Mouse (Mus musculus): ENCODE measurements around the gene Nol10. TPM values are rescaled to one million over a fixed set of nuclear protein-coding genes. Genes with fewer than 3 reads are reported as not detected.
"Not testable (repeated sequence)": the region's sequence is repeated elsewhere in the genome, so short reads cannot be mapped to it uniquely, and the experiment has no call there.

The Nol10 gene
- total and polyA plus RNA-seq, 3 experiments = 4.2 to 17.7 (median 16.9) TPM

DNA sequence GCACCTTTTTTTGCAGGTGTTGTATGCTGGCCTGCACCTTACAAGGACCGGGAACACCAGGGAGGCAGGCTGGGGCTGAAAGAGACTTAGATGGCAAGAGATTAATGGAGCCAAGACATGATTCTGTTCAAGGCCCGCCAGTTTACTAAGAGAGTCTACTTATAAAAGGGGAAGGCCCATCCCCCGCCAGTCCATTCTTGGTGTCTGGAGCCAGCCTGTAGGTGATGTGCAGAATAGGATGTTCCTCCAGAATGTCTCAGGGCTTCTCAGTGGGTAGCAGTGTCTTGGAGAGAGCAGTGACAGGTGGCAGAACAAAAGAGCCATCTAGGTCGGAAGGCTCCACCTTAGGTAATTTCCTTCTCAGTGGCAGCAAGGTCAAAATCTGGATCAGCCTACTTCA lies 111.0 kb downstream of the Nol10 start:
- not testable (repeated sequence) for DNase-seq

DNA sequence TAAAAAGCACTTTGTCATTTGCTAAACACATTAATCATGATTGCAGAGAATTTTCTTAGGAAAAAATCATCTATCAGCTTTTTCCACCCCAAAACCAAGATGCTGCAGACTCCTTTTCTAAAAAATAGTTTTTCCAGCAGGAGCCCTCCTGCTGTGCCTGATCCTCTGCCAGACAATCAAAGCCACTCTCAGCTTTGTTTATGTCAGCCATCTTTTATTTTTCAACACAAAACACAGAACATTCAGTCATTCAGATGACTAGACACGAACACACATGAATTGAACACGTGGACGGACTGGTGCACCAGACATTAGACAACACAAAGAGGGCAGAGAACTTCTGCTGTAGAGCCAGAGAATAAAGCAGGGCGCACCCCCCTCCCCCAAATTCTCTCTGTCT lies 115.4 kb downstream of the Nol10 start:
- no peak for DNase-seq

DNA sequence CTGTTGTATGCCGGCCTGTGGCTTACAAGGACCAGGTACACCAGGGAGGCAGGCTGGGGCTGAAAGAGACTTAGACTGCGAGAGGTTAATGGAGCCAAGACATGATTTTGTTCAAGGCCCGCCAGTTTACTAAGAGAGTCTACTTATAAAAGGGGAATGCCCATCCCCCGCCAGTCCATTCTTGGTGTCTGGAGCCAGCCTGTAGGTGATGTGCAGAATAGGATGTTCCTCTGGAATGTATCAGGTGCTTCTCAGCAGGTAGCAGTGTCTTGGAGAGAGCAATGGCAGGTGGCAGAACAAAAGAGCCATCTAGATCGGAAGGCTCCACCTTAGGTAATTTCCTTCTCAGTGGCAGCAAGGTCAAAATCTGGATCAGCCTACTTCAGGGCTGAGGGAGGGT lies 116.3 kb downstream of the Nol10 start:
- not testable (repeated sequence) for DNase-seq

DNA sequence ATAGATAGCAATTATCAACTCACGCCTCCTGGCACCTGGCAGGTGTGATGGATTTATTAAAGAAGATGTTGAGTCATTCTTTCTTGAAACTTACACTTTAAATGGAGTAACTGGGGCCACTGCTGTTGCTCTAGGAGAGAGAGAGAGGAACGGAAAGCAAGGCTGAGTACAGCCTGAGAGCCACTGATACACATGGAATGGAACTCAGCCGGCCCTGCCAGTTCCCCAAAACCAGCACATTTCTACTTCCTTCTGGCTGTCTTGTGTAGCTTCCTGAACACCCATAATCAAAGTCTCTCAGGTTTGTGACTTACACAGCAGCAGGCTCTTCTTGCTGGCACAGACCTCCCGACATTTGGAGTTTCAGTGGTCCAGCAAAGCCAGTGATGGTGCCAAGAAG lies 118.5 kb downstream of the Nol10 start:
- DNase-seq = no peak

DNA sequence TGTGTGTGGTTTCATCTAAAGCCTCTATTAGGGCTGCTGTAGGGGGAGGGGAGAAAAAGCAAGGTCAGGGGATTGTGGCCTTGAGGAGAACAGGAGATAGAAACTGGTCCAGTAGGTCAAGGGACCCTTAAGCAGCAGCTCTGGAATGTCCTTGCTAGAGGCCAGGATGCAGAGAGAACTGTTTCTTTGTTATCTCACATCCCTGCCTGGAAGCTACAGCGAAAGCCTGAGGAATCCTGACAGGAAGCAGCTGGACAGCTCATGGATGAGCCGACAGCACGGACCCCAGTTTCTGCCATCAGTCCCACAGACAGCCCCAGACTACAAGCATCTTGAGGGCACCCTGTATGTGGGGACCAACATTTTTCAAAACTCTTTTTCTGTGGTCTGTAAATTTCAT lies 120.1 kb downstream of the Nol10 start:
- DNase-seq = peak; percentile 21

DNA sequence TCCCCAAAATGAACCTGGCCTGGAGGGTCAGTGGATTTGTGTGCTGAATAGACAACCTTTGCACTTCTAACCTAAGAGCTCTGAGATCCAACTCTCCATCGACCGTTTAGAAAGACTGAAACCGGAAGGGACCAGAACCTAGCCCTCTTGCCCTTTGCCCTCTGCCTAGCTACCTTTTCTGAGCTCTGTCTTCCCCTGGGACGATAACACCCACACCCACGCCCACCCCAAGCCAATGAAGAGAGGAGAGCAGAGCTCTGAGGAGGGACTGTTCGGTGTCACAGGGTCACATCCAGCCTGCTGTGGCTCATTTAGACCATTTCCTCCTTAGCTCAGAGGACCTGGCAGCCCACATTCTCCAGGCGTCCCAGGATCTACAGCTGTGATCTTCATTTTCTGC lies 121.6 kb downstream of the Nol10 start:
- no peak for DNase-seq

DNA sequence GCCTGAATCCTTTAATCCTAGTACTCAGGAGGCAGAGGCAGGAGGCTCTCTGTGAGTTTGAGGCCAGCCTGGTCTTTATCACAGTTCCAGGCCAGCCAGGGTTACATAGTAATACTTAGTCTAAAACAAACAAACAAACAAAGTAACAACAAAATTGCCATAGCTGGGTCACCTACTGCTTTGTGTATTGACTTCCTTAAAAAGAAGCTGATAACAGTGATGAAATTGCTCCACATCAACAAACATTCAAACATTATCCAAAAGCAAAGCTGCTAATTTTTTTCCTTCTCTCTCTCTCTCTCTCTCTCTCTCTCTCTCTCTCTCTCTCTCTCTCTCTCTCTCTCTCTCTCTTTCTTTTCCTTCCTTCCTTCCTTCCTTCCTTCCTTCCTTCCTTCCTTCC lies 122.3 kb downstream of the Nol10 start:
- not testable (repeated sequence) for DNase-seq

DNA sequence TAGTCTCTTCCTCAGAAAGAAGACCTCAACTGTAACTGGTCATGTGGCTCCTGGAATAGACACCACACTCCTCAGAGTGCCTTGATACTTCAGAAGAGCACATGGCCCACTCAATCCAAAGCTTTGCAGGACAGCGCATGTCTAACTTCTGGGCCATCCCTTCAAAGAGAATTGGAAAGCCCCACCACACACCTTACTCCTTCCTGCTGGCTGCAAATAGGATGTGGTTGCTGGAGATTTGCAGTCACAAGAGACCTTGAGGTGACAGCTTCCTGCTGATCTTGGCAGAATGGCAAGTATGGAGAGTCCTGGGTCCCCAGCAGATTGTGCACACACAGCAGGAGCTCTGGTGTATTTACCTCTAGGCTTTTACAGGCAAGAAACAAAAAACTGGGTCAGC lies 123.1 kb downstream of the Nol10 start:
- DNase-seq = peak; percentile 61

DNA sequence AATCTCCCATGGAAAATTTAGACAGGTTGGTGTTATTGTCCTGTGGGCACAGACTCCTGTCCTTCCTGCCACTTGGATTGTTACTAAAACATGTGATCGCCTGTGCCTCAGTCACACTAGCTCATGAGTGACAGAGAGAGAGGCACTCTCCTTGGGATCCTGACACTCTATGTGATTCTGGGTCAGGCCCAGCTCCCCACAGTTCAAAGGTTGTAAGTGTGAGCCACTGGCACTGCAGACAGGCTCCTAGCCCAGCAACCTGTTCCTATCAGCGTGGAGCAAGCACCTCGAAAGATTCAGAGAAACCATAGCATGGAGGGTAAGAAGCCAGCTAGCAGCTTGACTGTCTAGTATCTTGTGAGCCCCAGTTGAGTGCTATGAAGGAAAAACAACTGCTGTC lies 124.9 kb downstream of the Nol10 start:
- DNase-seq = no peak

DNA sequence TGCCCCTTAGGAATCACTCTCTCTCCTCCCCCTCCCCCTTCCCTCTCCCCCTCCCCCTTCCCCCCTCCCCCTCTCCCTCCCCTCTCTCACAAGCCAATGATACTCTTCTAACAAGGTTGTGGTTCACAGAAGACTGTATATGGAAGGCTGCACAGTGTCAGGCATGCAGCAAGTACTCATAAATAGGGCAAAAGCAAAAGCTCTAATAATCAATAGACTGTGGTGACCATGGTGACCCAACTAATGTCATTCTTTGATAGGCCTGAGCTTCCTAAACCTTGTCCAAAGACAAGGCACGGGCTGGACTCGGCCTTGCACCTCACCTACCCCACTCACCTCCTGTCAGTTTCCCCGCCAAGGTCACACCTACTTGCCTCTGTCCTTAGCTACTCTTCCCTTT lies 125.6 kb downstream of the Nol10 start:
- DNase-seq = no peak

DNA sequence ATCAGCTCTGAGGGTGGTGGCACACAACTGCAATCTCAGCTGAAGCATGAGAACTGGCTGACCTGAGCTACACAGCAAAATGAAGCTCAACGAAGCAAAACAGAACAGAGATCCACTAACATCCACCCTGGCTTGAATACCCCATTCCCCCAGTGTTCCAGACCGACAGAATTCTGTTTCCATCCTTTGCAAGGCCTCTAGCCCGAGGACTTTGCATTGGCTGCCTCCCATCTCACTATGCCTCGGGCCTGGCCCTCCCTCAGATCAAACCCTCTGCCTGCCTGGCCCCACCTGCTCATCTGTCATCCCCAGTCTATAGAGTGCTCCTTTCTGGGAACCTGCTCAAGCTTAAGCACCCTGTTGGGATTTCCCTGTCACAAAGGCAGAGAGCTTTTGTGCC lies 126.4 kb downstream of the Nol10 start:
- DNase-seq = no peak

DNA sequence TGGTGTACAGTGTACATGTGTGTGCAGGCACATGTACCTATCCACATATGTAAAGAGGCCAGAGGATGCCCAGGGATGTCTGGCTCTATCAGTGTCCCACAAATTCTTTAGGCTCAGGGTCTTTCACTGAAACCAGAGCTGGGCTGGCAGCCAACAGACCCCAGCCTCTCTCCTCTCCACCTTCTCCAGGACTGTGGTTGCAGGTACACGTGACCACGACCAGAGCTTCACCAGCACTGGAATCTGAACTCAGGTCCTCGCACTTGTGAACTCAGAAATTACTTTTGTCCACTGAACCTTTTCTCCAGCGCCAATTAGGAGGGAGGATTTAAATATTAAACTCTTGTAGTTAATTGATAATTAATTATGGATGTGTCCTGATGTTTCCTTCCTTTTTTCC lies 126.9 kb downstream of the Nol10 start:
- DNase-seq = no peak

DNA sequence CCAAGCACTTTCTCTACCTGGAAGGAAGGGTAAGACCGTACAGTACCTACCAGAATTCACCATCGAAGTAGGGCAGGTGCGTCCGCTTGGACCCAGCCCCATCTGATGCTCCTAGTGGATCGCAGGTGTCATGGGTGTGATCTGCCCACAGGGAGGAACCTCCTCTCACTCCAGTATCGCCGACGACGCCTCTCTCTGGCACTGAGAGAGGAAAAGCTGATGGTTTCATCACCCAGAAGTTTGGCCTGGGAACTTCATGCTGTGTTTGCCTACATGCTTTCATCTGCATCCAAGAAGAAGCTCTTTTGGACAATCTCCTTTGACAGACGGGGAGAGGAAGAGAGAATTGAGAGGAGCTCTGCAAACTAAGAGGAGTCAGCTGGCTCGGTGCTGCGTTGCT lies 129.9 kb downstream of the Nol10 start:
- no peak for DNase-seq

DNA sequence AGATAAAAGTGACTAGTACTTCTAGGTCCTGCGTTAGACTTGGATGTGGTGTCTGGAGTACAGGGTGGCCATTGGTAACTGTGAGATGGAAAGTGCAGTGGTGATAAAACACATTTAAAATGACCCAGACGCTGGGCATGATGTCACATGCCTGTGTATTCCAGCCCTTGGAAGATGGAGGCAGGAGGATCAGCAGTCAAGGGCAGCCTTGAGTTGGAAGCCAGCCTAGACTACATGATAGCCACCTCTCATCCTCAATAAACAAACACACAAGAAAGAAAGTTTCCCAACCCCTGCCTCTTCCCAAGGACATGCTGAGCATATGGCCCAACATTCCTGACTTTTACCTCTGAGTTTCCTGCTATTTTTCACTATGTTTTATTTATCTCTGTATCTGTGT lies 130.6 kb downstream of the Nol10 start:
- peak; percentile 53 for DNase-seq

Small RNA genes lying within 50 kb of the gene (microRNA-seq; reads per million reads assigned to microRNA genes)
- 0.88 to 1.2 reads per million in 2 experiments for gene Mir3066

Other genes with a start within 250 kb of the Nol10 start
- gene Kcnf1, start 171.6 kb upstream of the Nol10 start, total RNA-seq (2021) = under 1 TPM; 0.17 to 0.69 TPM
- 0.19 and 0.28 TPM in 2 replicates for gene Kcnf1, start 171.6 kb upstream of the Nol10 start, polyA plus RNA-seq (2012; rRNA removed)
- 100 to 1,000 TPM; 153 to 218 TPM for gene Pdia6, start 81.9 kb upstream of the Nol10 start, total RNA-seq (2021)
- gene Pdia6, start 81.9 kb upstream of the Nol10 start, polyA plus RNA-seq (2012; rRNA removed) = 14.0 and 18.3 TPM in 2 replicates
- gene Atp6v1c2, start 19.1 kb upstream of the Nol10 start, total RNA-seq (2021) = 1 to 10 TPM; 1.9 to 2.7 TPM
- gene Atp6v1c2, start 19.1 kb upstream of the Nol10 start, polyA plus RNA-seq (2012; rRNA removed) = 0.32 and 0.58 TPM in 2 replicates
- 100 to 1,000 TPM; 348 to 514 TPM for gene Odc1, start 196.3 kb downstream of the Nol10 start, total RNA-seq (2021)
- gene Odc1, start 196.3 kb downstream of the Nol10 start, polyA plus RNA-seq (2012; rRNA removed) = 52.6 and 66.4 TPM in 2 replicates

Measured in adrenal gland, adult 2 months (tissue).